Mouse (Mus musculus) adrenal gland, postnatal 10 days (tissue): ENCODE measurements around the gene Cd244a. TPM values are rescaled to one million over a fixed set of nuclear protein-coding genes. Genes with fewer than 3 reads are reported as not detected.

ENCODE experiments used
- DNase-seq: peaks from one replicate; pipeline ENCODE4 v3.0.0; 2021; ENCODE audit warnings: mixed read lengths
- total RNA-seq, 2 experiments: library from RNA; stranded (reverse); gene quantifications; 2 replicates each; pipeline ENCODE4 v1.2.3; 2021

The Cd244a gene
- total RNA-seq, 2 experiments from 2014 or later, result 0.82 to 1.1 TPM

GRCm38 (mm10) chr1:171577168-171577567 is 18.2 kb downstream of the Cd244a start:
- DNase-seq, result no peak

- DNase-seq, result no peak
Observed at GRCm38 (mm10) chr1:171584584-171584983, 25.6 kb downstream of the Cd244a start.

GRCm38 (mm10) chr1:171604686-171605085 is 45.7 kb downstream of the Cd244a start:
- no peak for DNase-seq

- no peak for DNase-seq
Observed at GRCm38 (mm10) chr1:171606656-171607055, 47.7 kb downstream of the Cd244a start.

- DNase-seq, result no peak
Observed at GRCm38 (mm10) chr1:171607176-171607575, 48.2 kb downstream of the Cd244a start, which contains the start of gene Ly9. Gene Ly9 (minus strand): TSS chr1:171607410.

- DNase-seq, result no peak
Observed at GRCm38 (mm10) chr1:171610026-171610425, 51.0 kb downstream of the Cd244a start.

- peak; percentile 16 for DNase-seq
Observed at GRCm38 (mm10) chr1:171610781-171611180, 51.8 kb downstream of the Cd244a start.

GRCm38 (mm10) chr1:171613962-171614361 is 55.0 kb downstream of the Cd244a start:
- DNase-seq, result no peak

GRCm38 (mm10) chr1:171616881-171617515 is 58.0 kb downstream of the Cd244a start:
- DNase-seq, result no peak

GRCm38 (mm10) chr1:171619001-171619400 is 60.0 kb downstream of the Cd244a start:
- DNase-seq, result no peak

GRCm38 (mm10) chr1:171619645-171620044 is 60.7 kb downstream of the Cd244a start:
- DNase-seq, result no peak

- no peak for DNase-seq
Observed at GRCm38 (mm10) chr1:171620091-171620490, 61.1 kb downstream of the Cd244a start.

GRCm38 (mm10) chr1:171627801-171628200 is 68.8 kb downstream of the Cd244a start:
- no peak for DNase-seq

- no peak for DNase-seq
Observed at GRCm38 (mm10) chr1:171629168-171629567, 70.2 kb downstream of the Cd244a start.

GRCm38 (mm10) chr1:171630041-171630440 is 71.0 kb downstream of the Cd244a start:
- no peak for DNase-seq

GRCm38 (mm10) chr1:171630912-171631311 is 71.9 kb downstream of the Cd244a start:
- DNase-seq, result no peak

- DNase-seq, result no peak
Observed at GRCm38 (mm10) chr1:171631447-171631846, 72.5 kb downstream of the Cd244a start.

- DNase-seq, result no peak
Observed at GRCm38 (mm10) chr1:171635696-171636095, 76.7 kb downstream of the Cd244a start.

- no peak for DNase-seq
Observed at GRCm38 (mm10) chr1:171637101-171637500, 78.1 kb downstream of the Cd244a start.

GRCm38 (mm10) chr1:171638686-171639085 is 79.7 kb downstream of the Cd244a start:
- DNase-seq, result no peak

GRCm38 (mm10) chr1:171640796-171641195 is 81.8 kb downstream of the Cd244a start:
- no peak for DNase-seq

GRCm38 (mm10) chr1:171643612-171644011 is 84.6 kb downstream of the Cd244a start:
- DNase-seq, result no peak

- no peak for DNase-seq
Observed at GRCm38 (mm10) chr1:171646429-171646940, 87.5 kb downstream of the Cd244a start.

GRCm38 (mm10) chr1:171647716-171648115 is 88.7 kb downstream of the Cd244a start:
- DNase-seq, result no peak
